Mouse (Mus musculus) spleen, postnatal 4 days (tissue): ENCODE data around the gene Spint2.

ENCODE experiments used
- DNase-seq, 2 experiments: peaks; one replicate each; pipeline ENCODE4 v3.0.0; 2022; ENCODE audit warnings: low spot score in 2 of 2

Spint2 gene

DNA sequence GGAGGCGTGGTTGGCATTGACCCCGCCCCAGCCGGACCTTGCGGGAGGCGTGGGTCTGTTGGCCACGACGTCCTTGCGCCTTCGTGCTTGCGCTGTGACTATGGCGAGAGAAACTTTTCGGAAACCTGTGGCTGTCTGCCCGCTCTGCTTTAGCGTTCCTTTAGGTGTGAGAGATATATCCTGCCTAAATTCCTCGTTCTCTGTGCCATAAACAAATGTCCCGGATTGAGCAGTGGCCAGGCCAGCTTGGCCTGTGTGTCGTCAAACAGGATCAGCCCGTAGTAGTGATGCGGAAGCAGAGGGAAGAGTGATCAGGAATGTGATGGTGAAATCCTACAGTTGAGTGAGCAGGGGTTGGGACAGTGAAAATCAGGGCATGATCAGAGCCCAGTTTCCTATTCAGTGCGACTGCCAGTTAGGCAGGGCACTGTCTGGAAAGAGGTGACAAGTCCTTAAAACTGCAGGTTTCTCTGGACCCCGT is 402 bp upstream of the Spint2 start:
- DNase-seq, result no peak

DNA sequence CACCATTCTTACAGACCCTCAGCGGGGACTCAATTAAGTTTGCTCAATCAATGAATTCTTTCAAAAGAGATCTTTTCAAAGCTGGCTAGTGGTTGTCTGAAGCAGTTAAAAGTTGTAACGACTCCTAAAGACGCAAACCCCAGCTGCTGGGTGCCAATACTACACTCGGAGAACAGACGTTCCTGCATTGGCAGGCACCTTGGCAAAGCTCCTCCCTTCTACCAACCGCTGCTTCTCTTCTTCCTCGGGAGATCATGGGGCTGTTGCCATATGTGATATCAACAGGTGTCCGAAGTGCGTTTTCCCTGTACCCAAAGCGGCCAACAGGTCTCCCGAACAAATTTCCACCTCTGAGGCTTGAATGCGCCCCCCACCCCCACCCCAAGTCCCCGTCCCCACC is 911 bp downstream of the Spint2 start:
- no peak for DNase-seq

DNA sequence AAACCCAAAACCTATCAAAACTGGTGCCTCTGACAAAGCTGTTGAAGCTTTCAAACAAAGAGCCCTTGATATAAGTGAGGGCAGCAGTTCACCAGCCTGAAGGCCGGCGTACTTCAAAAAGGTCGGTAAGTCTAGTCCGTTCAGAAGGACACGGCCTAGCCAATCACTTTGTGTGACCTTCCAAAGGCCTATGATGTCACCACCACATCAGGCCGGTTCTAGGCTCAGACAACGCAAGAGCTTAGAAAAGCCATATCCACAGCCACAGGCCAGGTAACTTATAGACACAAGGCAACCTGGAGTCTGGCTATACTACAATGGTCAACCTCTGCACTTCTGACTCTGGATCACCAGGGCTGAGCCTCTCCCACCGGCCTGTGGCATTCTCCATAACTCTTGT is 1.8 kb downstream of the Spint2 start:
- no peak for DNase-seq

DNA sequence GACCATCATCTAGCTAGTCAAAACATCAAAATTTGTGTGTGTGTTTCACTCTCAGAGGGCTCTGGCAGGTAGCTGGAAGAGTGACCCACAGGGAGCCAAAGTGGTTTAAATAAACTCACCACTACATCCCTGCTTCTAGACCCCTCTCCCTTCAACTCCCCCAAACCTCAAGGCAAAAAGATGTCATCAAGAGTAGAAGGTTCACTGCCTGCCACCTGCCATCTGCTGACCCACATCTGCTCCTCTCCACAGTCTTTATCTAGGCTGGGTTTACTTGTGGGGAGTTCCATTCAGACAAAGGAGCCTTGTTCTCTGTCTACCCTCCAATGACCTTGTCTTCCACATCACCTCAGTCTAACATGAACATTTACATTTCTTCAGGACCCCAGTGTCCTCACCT is 2.5 kb downstream of the Spint2 start:
- DNase-seq, result no peak

DNA sequence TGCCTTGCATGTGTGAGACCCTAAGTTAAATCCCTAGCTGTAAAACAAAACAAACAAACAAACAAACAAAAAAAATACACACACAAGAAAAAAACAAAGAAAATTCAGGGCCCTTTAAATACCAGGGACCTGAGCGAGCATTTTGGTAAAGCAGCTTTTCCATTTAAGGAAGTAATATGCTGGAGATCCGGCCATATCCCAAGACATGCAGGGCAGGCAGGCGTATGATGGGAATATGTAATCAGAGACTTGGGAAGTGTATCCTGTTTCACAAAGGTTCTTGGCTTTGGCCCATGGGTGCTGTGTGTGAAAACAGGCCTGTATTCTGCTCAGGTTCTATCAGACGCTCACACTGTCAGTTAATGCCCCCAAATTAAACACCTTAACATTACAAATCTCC is 4.2 kb downstream of the Spint2 start:
- DNase-seq, result no peak

DNA sequence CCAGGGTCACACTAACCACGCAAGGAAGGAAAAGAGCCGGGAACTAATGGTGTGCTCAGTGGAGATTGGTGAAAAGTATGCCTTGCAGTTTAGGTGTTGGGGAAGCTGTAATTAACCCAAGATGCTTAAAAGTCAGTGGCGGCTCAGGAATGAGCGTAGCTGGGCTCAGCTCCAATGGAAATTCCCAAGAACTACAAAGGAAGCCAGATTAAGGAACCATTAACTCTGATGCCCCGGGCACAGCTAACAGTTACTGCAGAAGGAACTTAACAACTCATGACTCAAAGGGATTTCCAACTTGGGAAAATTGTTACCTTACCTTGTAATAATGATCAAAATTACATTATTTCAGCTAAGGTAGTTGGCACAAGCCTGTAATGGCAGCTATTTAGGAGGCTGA is 5.0 kb downstream of the Spint2 start:
- no peak for DNase-seq

DNA sequence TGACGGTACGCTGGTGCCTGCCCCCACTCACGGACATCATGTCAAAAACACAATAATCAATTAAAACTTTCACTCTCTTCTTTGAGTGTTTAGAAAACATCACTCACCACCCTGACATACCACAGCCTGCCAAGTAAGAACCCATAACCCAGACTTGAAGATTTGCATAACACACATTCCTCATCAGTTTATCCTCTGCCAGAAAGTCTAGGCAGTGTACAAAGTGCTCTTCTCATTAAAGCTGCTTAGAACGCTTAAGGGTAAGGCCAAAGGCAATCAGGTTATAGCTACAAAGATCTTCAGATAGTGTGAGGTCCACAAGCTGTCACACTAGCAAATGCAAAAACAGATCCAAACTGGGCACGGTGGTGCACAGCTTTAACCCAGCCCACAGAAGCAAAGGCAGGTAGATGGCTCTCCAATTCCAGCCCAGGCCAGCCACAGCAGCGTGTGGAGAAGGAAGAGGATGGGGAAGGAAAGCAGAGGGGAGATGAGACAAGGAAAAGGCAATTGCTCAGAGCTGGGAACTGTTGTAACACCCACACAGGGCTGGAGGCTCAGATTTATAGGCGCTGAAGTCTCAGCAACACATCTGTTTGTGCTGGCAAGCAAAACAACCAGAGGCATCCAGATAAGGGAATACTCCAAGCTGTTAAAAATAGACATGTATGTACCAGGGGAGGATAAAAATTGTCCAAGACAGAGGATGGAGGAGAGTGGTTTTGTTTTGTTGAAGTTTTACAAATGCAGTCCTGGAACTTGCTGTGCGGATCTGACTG is 9.8 kb downstream of the Spint2 start:
- no peak for DNase-seq

DNA sequence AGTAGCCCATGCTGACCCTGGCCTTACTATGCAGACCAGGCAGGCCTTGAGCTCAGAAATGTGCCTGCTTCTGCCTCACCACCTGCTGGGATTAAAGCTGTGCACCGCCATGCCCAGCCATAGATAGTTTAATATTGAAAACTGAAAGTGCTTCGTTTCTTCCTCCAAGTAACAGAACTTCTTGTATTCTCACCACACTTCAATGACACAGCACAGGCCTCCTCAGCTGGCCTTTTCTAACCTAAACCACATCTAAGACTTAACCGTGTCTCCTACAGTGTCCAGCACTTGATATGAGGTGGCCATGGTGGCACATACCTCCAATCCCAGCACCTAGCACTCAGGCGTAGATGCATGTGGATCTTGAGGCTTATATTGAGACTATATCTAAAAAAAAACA is 11.3 kb downstream of the Spint2 start:
- DNase-seq, result no peak

DNA sequence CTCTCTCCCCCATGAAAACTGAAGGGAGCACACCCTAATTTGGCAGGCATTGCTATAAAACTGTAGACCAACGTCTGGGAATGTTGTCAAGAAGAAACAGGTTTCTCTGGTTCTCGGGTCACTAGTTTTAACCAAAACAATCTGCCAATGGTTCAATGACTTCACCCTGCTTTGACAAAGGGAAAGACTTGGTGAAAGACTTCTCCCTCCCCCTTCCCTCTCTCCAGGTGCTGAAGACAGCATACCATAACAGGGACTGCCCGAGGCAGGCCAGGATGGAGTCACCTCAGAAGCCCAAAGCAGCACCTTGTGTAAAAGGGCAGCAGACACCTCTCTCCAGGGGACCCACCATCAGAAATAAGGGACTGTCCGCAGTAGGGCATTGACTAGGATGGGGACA is 14.8 kb downstream of the Spint2 start:
- no peak for DNase-seq

DNA sequence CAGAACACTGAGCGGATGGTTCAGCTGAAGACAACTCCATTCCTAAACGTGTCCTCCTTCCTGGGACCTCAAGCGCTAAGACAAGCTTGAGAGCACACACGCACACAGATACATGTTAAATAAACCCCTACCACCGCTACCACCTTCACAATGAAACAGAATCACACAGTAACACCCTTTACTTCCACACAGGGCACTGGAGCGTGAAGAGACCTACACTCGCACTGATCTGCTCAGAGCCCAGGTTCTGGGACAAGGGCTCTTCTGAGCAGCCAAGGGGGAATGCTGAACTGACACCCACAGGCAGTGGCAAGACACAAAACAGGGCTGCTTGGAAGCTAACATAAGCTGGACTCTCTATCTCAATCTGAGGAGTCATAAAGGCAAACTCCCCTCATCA is 16.1 kb downstream of the Spint2 start:
- no peak for DNase-seq

DNA sequence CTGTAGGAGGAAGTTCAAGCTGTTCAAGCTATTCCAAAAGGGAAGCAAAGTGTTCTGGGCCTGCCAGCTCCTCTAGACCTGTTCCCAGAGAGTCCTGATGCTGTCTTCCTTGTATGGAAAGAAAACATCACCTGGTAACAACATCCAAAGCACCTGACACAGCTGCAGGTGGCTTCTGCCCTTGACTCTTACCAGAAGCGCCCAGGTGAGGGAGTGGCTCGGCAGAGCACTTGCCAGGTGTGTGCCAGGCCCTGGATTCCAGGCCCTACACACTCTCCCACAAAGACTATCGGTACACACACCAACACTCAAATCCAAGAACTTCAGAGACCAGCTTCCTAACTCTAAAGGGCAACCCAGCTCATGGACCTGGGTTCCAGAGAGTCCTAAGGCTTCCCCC is 17.9 kb downstream of the Spint2 start:
- DNase-seq, result no peak

DNA sequence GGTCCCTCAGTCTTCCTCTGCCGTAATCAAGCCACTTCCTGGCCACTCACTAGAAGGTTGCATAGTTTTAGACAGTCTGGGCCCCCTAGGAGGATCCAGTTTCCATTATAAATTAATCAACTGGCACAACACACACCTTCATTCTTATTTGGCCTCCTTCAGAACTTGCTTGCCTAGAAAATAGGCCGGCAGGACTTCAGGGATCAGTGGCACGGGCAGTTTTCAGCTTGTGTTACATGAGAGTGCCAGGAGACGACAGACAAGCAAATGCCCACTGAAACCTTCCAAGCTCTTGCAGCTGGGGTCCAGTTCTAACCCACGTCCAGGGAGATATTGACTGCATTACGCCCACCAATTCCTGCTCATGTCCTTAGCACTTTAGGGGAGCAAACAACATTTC is 19.6 kb downstream of the Spint2 start:
- DNase-seq, result no peak

DNA sequence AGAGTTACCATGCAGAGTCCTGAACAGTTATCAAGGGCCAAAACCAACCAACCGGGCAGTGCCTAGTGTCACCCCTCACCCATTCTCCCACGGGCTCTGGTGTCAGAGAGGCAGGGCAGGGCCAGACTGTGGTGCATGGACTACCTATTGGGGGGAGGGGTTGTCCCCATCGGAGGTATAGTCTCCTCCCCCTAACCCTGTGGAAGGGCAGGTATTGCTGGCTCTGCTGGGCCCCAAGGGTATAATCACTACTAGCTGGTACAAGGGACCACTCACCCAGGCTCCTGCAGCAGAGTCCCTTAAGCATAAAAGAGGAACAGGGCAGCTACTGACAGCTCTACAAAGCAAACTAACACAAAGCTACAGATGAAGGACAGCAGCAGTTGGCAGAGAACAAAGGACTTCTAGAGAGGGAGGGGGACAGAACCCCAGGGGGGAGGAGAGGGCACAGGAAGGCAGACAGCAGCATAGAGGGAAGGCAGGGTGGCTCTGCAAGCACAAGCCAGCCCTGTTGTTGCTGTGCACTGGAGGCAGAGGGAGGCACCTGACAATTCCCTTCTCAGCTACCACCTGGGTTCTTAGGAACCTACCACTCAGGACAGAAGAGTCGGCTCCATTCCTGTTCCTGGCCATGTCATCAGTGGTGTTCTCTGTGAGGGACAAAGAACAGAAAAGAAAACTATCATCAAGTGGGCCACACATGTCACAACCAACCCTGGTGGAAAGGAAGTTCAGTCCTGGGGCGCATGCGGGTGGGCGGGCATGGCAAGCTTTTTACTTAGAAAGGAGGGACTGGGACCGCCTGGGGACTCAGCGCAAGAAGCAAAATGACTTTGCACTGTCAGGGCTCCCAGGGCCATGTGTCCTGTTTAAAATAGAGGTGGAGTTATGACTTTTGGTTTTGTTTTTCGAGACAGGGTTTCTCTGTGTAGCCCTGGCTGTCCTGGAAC is 21.7 kb downstream of the Spint2 start:
- DNase-seq, result no peak

DNA sequence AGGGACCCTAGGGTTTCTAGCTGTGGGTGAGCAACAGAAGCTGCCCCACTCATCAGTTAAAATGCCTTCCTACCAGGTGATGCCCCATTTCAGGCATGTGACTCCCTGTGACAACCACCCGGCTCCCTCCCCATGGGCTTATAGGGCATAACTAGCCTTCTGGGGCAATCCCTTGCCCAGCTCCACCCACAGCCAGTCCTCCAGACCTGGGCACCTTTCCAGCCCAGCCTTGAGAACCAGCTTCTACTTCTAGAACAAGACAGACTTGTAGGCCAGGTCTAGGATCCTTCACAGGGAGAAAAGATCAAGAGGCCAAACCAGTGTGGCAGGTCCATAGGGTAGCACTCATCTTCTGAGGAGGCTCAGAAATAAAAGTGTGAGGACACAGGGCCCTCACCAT is 24.3 kb downstream of the Spint2 start:
- peak in 1 of 2 experiments; percentile 55 for DNase-seq

DNA sequence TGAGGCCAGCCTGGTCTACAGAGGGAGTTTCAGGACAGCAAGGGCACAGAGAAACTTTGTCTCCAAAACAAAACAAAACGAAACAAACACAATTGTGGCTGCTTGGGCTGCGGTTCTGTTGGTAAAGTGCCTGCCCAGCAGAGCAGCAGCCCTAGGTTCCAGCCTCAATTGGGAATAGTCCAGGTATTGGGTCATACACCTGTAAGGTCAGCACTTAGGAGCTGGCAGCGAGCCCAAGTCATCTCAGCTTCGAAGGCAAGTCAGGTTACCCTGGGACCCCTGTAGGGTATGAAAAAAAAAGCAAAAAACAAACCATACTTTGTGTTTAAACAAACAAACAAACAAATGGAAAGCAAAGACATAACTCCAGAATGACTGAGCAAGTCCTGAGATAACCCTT is 25.8 kb downstream of the Spint2 start:
- no peak for DNase-seq

DNA sequence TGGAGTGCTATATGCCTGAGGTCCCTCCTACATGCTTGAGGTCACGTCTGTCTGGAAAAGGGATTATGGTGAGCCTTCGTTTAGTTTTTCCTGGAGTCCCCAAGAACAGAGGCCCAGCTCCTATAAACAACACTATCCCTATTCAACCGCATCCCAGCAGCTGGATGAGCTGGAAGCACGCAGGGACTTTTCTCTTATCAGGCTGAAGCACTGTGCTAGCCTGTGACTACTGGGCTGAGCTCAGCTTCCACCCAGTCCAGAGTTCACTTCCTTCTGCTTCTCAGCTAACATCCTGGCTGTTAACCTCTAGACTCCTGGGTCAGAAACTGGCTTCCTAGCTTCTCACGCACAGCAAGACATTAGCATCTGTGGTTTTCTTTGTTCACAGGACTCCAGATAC is 27.9 kb downstream of the Spint2 start:
- DNase-seq, result no peak

DNA sequence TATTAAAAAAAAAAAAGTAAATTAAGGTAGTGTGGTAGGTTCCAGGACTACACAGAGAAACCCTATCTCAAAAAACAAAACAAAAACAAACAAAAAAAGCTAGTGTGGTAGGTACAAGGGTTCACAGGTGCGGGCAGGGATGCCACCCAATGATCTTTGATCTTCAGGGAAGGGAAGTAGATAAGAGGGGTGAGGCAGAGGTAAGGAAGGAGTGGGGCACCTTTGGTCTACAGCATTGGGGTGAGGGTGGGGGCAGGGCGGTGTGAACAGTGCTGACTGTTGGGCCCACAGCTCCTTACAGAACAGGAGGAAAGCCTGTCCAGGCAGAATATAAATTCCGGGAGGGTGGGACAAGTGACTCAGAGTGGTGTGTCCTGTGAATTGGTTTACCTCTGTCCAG is 30.5 kb downstream of the Spint2 start:
- DNase-seq, result no peak

DNA sequence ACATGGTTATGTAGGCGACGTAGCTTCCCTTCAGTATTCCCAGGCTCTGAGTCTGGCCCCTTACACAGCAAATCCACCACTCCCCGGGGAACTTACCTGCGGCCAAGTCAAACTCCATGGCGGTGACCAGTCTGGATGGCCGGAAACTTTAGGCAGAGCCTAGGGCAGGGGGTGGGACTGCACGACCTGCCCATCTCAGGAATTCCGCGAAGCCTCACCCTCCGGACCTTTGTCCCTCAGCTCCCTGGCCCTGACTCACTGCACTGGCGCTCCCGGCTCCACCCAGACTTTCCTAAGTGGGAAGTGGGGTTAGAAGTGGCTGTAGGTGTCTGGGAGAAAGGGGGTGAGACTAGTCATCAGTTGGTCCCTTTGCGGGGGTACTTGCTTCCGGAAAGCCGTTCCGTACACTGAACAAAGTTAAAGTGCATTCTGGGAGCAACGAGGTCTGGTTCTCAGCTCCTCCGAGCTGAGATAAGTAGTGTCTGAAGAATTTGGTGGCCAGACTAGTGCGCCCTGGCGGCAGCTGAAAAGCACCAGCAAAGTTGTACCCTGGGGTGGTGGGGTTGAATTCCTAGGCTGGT is 33.4 kb downstream of the Spint2 start, which contains the start of gene 2200002D01Rik:
Gene 2200002D01Rik (minus strand): TSS at position 206 of the 581 bp plus-strand sequence.
- peak; percentile 27 to 70 for DNase-seq

DNA sequence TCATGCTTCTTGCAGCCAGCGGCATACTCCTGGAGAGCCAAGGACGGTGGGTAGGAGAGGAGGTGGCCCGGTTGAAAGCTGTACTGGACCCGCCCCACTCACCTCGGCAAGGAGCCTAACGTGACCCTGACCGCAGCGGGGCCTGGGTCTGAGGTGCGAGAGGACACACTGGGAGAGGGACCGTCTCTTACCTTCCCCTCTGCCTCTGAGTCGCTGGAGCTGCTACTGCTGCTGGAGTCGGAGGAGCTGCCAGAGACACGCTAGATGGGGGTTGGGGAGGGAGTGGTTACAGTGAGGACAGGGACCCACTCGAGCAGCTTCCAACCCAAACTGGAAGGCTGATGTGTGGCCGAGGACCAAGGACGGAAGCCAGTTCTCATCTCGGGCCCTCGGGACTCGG is 34.0 kb downstream of the Spint2 start:
- no peak for DNase-seq

DNA sequence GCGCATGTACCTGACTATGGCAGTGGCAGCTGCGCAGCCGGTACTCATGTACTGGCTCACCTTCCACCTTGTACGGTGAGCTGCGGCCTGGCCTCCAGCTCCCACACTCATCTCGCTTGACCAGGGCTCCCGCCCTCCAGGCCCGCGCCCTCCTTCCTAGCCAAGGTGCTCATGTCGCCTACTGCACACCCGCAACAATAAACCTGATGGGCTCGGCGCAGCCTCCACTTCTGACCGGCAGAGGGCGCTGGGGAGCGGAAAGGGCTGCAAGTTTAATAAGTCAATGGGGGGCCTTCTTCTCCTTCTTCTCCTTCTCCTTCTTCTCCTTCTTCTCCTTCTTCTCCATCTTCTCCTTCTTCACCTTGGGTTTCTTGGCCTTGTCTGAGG is 34.4 kb downstream of the Spint2 start:
- peak; percentile 82 to 96 for DNase-seq

DNA sequence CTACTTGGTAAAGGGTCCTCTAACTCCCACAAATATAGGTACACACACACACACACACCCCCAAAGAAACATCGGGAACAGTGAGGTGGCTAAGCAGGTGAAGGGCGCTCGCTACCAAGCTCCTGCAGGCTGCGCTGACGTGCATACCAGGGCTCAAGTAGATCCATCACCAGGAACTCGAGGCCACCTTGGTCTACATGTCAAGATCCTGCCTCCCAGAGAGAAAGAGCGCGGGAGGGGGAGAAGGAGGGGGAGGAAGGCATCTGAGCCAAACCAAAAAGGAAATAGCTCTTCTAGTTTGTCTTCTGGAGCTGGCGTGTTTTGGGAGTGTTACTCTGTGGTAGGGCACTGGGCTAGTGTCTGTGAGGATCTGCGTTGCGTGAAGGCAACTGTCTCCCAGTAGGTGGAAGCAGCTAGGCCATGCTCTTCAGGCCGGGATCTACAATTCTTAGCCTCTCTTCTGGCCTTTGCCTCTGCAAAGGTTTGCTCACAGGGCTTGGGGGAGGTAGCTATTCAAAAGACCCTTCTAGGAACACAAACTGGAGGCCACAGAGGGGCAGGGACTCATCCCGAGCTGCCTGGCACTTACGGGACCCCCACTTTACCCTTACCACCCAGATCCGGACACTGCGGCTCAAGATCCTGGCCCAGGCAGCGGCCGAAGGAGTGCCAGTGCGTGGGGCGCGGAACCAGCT is 34.9 kb downstream of the Spint2 start:
- DNase-seq, result peak in 1 of 2 experiments; percentile 55

DNA sequence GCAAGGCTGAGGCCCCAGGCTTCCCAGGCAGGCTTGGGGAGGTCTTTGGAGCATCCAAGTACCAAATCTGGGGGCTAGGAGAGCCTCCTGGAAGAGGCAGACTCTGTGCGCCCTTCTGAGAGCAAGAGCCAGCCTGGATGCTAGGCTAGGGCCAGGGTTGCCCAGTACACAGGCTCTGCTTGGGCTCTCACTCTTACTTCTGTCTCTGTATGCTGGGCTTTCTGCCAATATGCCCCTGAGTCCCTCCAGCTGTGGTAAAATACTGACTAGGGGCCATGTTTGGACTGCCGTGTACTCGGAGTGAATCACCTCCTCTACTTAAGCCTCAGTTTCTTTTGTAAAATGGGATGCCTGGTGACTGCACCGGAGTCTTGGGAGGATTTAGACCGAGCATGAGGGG is 35.7 kb downstream of the Spint2 start:
- DNase-seq, result no peak
